Mouse (Mus musculus) left cerebral cortex, postnatal 10 days (tissue): ENCODE data around the gene Myof. TPM values are rescaled to one million over a fixed set of nuclear protein-coding genes. Genes with fewer than 3 reads are reported as not detected.

Experiments
- DNase-seq, 2 experiments: peaks; one replicate each; pipeline ENCODE4 v3.0.0; 2021 to 2022; ENCODE audit warnings: low spot score in 2 of 2, mixed read lengths in 1 of 2; ENCODE audit errors: extremely low spot score in 1 of 2
- intact Hi-C: fragments of 180-260 bp; cut with DNase I; formaldehyde crosslinking; loops from one replicate; pipeline ENCODE4 v1.15.1; 2025
- total RNA-seq, 2 experiments: library from RNA; stranded (reverse); gene quantifications; 2 replicates each; pipeline ENCODE4 v1.2.3; 2021

Myof gene
- total RNA-seq, 2 experiments from 2014 or later: 7.2 to 7.8 TPM

DNA sequence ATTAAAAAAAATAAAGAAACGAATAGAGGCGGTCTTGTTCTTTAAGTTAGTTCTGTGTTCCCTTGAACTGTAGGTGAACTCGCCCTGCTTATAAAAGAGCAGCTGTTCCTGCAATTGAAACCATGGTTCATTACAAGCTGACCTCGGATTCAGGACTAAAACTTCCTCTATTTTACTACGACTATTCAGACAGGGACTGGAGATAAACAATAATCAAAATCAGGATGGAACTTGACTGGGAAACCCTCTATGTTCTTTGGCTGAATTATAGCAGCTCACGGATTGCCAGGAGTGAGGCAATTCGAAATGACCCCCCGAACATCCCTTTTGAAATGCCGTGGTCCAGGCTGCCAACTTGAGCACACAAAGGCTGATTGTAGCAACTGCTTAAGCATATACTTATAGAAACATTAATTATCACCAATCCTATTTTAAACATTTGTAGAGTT lies 191.8 kb downstream of the Myof start:
- intact Hi-C loops: no loop called here
- no peak for DNase-seq

Other genes with a start within 250 kb of the Myof start
- 1 to 10 TPM in 1 of 2 experiments, under 1 TPM in 1; 0.83 to 1.0 TPM for gene Cep55, start 11.4 kb upstream of the Myof start, total RNA-seq
- under 1 TPM in 1 of 2 experiments, not detected in 1; 0.24 TPM for gene Ffar4, start 53.5 kb upstream of the Myof start, total RNA-seq
- gene Rbp4, start 81.7 kb upstream of the Myof start, total RNA-seq: 10 to 100 TPM; 12.5 to 13.9 TPM
- gene Pde6c, start 89.2 kb upstream of the Myof start, total RNA-seq: under 1 TPM; 0.39 to 0.58 TPM
- 10 to 100 TPM; 15.7 to 16.0 TPM for gene Fra10ac1, start 180.6 kb upstream of the Myof start, total RNA-seq
- 100 to 1,000 TPM; 105 to 108 TPM for gene Lgi1, start 221.0 kb upstream of the Myof start, total RNA-seq